Mouse (Mus musculus) kidney, postnatal 10 days (tissue): ENCODE results near the gene Irs1.

Experiments used
- DNase-seq: peaks from one replicate; pipeline ENCODE4 v3.0.0; 2021; ENCODE audit warnings: mixed read lengths

Gene Irs1

GRCm38 (mm10) chr1:82291151-82291797, at the start of gene Irs1:
Gene Irs1, minus strand, starts transcription at chr1:82291416.
- DNase-seq: peak; percentile 92

DNA sequence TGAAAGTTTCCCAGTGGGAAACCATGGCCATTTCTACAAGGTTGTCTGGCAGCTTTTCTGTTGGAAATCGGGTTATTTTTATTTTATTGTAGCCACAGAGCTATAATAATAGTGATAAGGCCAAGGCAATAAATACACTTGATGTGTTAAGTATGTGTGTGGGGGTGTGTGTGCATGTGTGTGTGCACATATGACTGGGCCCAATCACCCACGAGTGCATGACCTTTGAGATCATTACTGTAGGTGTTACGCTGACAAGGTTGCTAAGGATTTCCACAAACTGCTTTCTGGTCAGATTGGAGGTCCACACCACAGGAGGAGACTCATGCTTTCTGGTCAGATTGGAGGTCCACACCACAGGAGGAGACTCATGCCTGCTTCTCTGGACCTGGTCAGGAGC, 43.3 kb upstream of the Irs1 start:
- DNase-seq: no peak

DNA sequence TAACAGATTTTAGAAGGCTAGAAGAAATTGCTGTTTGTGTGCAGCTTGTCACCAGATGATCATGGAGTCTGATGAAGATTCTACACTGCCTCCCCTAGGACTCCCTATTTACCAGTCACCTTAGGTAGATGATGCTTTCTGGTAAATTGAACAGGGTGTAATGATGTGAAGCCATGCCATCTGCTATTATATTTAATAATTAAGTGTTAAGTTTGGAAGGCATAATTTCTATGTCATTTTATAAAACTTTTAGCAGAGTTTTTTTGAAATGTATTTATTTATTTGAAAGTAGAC, 38.7 kb upstream of the Irs1 start:
- DNase-seq: no peak

GRCm38 (mm10) chr1:82329237-82329953, 38.2 kb upstream of the Irs1 start:
- no peak for DNase-seq

DNA sequence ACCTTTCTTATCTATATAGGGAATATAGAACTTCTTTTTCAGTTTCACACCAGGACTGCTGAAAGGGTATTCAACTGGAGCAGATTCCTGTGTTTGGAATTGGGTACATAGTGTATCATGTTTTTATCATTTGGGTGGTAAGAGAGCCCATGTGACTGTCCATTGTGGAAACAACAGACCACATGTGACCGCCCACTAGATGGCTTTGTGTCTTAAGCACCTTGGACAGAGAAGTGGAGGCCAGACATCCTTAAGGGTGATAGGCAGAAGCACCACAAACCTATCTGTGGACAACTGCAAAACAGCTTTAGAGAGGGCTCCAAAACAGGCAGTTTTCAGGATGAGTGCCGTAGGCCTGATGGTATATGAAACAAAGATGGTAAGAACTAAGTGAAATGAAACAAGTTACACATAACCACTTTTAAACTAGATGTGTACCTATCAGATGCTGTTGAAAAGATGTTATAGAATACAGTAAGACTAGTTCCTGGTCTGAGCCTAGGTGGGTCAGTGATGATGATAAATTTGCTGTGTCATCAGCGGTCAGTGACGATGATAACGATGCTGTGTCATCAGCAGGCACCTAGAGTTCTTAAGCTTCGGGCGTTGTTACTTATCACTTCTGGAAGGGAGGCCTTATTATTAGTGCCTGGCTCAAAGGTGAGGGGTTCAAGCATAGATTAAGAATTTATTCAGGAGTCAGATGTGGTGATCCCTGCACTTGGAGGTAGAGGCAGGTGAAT, 37.0 kb upstream of the Irs1 start:
- DNase-seq: no peak

DNA sequence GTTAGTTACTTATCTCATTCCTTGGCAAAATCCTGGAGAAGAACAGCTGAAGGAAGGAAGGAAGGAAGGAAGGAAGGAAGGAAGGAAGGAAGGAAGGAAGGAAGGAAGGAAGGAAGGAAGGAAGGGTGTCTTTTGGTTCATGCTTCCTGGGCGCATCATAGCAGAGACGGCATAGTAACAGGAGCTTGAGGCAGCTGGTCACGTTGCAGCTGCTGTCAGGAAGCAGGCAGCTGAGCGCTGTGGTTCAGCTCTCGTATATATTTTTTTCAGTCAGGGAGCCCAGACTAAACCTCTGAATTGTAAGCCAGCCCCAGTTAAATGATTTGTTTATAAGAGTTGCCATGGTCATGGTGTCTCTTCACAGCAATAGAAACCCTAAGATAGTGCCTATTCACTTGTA, 34.9 kb upstream of the Irs1 start:
- no peak for DNase-seq

DNA sequence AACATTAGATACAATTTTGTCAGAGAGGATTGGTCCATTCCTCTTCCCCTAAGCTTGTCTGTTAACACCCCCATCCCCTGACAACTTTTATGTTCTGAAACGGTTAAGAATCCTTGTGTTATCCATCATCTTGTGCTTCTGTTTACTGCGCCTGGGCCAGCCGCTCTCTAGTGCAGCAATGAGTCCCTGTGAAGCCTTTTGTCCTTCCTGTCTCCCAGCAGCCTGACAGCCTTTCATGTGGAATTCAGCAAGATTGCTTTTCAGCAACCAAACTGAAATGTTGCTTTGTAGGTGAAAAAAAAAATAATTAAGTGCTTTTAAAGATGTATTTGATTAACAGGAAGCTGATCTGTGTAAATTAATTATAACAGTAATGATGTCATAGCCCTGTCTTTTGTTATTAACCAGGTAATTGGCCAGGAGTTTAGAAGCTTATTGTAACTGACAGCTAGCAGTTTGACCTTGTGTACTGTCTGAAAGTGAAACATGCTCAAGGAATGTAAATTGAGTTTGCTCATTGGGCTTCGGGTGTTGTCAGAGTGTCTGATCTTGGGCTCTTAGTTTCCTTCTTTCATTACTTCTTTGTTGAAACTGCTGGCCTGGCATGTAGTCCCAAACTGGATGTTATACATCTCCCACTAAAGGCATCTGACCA, 33.0 kb upstream of the Irs1 start:
- DNase-seq: no peak

DNA sequence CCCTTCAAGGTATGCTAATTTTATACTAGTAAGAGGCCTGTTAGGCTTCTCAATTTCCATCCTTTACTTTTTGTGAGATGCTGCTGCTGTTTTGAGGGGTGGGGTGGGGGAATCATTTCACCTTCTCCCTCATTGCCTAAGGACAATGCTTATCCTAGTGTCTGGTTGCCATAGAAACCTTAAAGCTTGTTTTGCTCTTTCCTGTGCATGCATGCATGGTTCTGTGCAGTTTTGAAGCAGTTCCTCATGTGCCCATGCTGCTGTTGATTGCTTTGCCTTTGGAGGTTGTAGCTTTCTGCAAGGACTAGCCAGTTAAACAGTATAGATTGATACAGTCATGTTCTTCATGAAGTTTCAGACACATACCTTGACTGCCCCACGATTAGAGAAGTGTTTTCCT, 30.2 kb upstream of the Irs1 start:
- no peak for DNase-seq

GRCm38 (mm10) chr1:82320864-82321263, 29.6 kb upstream of the Irs1 start:
- no peak for DNase-seq

DNA sequence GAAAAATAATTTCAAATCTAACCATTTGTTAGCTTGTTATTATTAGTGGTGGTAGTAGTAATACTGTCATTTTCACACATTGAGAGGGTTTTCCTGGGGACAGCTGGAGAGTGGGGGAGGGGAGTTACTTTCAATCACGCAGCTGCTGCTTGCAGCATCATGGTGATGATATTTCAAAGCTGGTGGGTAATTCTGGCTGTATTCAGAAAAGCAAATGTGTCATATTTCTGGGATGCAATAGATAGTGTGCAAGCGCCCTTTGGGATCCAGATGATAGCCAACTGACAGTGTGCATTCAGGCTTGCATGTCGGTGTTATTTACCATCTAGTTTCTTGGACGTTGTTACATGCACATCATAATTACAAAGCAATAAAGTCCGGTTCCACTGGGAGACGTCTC, 29.2 kb upstream of the Irs1 start:
- DNase-seq: peak; percentile 47

GRCm38 (mm10) chr1:82316746-82317126, 25.5 kb upstream of the Irs1 start:
- peak; percentile 65 for DNase-seq

GRCm38 (mm10) chr1:82316111-82316745, 25.0 kb upstream of the Irs1 start, which contains the start of gene Rhbdd1:
Gene Rhbdd1, plus strand, starts transcription at chr1:82316452.
- peak; percentile 99 for DNase-seq

GRCm38 (mm10) chr1:82304483-82304882, 13.3 kb upstream of the Irs1 start:
- DNase-seq: no peak

DNA sequence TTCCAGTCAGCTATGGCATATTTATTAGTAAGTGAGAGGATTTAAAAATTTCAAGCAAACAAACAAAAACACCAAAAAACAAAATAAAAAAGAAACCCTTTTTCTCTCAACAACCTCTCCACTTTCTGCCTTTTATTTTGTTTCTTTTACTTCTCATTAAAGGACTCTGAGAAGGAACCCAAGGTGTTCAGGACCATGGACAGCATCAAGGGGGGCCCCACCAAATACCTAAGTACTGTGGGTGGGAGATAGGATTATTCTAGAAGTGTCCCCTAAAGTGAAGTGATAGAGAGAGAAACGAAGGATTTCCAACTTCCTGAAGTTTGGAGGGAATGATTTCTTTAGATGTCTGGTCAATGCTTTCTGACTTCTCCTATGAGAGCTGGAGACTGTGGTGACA, 7.4 kb upstream of the Irs1 start:
- no peak for DNase-seq

- peak; percentile 51 for DNase-seq
Measured at GRCm38 (mm10) chr1:82294102-82294501, 2.9 kb upstream of the Irs1 start.

- peak; percentile 74 for DNase-seq
Measured at GRCm38 (mm10) chr1:82292771-82293170, 1.6 kb upstream of the Irs1 start.

GRCm38 (mm10) chr1:82291930-82292712, 905 bp upstream of the Irs1 start:
- no peak for DNase-seq

DNA sequence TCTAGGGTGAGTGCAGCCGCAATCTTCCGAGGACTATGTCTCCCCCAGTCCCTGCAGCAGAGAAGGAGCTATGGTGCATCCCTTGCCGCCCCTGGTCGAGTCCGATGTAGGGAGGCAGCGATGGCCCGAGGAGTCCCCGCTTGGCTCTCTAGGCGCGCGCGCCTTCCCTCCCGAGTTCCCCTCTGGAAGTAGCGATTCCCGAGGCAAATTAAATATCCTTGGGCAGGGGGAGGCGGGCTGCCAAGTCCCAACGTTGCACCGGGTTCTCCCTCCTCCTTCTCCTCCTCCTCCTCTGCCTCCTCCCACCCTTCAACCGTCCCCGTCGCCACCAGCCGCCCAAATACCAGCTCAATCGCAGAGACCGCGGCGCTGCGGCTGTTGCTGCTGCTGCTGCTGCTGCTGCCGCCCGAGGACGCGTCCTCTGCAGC, 479 bp downstream of the Irs1 start:
- DNase-seq: peak; percentile 88

GRCm38 (mm10) chr1:82289990-82290681, 1.1 kb downstream of the Irs1 start:
- peak; percentile 69 for DNase-seq

GRCm38 (mm10) chr1:82289116-82289989, 1.9 kb downstream of the Irs1 start:
- DNase-seq: peak; percentile 44
